Mouse (Mus musculus): ENCODE measurements around the gene Cela2a.

The Cela2a gene

GRCm38 (mm10) chr4:141766668-141767352 lies 59.1 kb downstream of the Cela2a start:
- peak; percentile 52 for DNase-seq (ENCODE audit: extremely low read depth, low read depth)

- DNase-seq (ENCODE audit: extremely low read depth, low read depth) = peak; percentile 88
Observed at GRCm38 (mm10) chr4:141766316-141766667, 59.7 kb downstream of the Cela2a start.

- no peak for DNase-seq (ENCODE audit: extremely low read depth, low read depth)
Observed at GRCm38 (mm10) chr4:141765008-141765407, 61.0 kb downstream of the Cela2a start.

Measured in MEL-GATA-1-ER (cell line).